Mouse (Mus musculus): ENCODE results near the gene Rock2.

The Rock2 gene

DNA sequence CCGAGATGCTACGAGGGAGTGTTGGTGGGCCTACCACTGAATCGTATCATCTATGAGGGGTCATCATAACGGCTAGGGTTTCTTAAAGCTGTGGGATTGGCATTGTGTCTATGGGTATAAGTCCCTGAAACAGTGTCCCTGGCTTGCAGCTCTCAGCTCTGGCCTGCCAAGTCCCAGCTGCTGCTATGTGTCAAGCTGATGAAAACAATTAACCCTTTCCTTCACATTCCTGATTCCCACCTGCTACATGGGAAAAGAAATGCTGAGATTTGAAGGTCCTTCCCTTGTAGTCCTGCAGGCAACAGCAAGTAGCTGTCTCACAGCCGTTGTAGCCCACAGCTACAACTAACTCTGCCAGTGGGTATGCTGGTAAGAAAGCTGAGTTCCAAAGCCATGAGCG is 8.3 kb upstream of the Rock2 start:
- CTCF ChIA-PET, result interaction anchor here in 2 of 4 experiments (0.5 to 0.6 kb wide), 2 partner anchors 143 to 447 kb away, joined by 3 read pairs; no protein-coding TSS in a partner anchor
- POLR2A ChIA-PET, result interaction anchor here in 2 of 4 experiments (0.9 to 1.4 kb wide), 2 partner anchors 9 to 10 kb away, joined by 3 read pairs; no protein-coding TSS in a partner anchor

DNA sequence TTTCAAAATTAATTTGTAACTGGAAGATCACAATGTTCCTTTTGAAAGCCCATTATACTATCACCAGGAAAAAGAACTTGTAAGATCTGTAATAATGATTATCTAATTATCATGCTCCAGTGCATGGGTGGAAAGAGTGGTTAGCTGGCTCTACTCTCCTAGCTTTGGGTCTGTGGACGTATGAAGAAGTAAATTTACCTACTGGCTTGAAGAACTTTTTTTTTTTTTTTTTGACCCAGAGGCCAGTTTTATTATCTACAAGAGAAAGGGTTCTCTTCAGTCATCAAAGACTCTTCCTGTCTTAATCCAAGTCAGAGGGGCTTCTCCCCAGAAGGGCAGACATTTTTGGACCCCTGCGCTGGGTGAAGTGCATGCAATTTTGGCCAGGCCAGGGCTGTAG is 1.7 kb upstream of the Rock2 start:
- ChIA-PET POLR2A (interaction anchor here in 3 of 4 experiments (0.7 to 7.0 kb wide), 20 partner anchors 9 to 75 kb away, joined by 3 to 67 read pairs (median 6); no protein-coding TSS in a partner anchor), CTCF (interaction anchor here in 1 of 4 experiments (1.2 to 1.6 kb wide), 2 partner anchors 25 to 66 kb away, joined by 3 to 4 read pairs; no protein-coding TSS in a partner anchor)

DNA sequence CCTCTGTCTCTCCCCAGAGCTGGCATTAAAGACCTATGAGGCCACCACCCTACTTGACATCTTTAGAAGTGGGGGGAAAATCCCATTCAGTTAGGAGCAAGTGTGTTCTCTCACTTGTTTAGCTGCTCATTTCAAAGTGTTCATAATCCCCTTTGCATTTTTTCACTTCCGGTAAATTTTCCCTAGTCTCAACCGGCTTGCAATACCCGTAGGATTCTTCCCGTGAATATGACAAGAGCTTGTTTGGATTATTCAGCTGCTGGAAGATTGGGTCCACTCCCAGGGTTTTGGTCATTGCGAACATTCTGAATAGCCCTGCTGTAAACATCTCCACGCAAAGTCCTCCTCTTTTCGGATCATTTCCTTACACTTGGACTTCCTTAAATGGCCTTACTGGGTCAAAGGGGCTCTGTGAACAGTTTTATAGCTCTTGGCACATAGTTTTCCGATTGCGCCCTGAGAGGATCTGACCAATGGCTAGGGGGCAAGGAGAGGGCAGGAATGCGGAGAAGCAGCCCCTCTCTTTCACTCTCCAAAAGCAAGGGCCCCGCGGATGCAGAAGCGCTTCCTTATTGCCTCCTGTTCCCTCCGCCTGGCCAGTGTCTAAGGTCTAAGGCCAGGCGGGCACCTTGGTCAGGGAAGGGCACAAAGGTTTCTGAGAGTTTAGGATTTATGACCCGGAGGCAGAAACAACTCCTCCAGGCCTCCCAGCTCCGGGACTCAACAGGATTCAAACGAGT is 869 bp upstream of the Rock2 start:
- POLR2A ChIA-PET, result interaction anchor here in 3 of 4 experiments (0.6 to 7.0 kb wide), 42 partner anchors 8 to 229 kb away, joined by 3 to 67 read pairs (median 4); no protein-coding TSS in a partner anchor
- CTCF ChIA-PET, result interaction anchor here in 2 of 4 experiments (1.0 to 1.6 kb wide), 4 partner anchors 15 to 117 kb away, joined by 3 to 4 read pairs (median 4); no protein-coding TSS in a partner anchor

DNA sequence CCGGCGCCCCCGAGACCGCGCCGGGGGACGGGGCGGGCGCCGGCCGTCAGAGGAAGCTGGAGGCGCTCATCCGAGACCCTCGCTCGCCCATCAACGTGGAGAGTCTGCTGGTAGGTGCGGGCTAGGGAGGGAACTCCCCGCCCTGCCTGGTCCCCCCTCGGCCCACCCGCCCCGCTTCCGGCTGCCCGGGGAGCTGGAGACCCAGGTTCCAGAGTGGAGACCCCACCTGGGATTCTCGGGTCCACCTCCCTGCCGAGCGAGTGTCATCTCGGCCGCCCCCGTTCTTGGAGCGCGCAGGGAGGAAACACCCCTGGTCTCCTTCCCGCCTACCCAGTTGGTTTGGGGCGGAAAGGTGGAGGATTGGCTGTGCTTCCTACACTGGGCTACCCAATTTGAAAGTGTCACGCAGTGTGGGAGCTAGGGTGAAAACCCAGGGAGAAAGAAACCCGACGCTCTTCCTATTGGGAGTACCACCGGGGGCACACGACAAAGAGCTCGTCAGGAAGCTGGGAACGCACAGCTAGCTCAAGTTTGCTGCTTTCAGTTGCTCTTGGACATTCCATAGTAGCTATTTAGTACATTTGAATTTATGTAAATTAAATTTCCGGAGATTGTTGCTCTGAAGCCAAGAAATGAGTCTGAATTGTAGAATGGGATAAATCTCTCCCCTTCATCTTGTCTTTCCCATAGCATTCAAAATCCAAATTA is 680 bp downstream of the Rock2 start:
- CTCF ChIA-PET, result interaction anchor here in 1 of 4 experiments (1.6 kb wide), 1 partner anchor 13 kb away, joined by 3 read pairs; no protein-coding TSS in a partner anchor
- POLR2A ChIA-PET, result interaction anchor here (0.6 to 7.5 kb wide), 48 partner anchors 8 to 1094 kb away, joined by 3 to 67 read pairs (median 4); partner anchors contain the start of genes E2f6 (in 1 of the 4) and Hpcal1 (in 1 of the 4)

DNA sequence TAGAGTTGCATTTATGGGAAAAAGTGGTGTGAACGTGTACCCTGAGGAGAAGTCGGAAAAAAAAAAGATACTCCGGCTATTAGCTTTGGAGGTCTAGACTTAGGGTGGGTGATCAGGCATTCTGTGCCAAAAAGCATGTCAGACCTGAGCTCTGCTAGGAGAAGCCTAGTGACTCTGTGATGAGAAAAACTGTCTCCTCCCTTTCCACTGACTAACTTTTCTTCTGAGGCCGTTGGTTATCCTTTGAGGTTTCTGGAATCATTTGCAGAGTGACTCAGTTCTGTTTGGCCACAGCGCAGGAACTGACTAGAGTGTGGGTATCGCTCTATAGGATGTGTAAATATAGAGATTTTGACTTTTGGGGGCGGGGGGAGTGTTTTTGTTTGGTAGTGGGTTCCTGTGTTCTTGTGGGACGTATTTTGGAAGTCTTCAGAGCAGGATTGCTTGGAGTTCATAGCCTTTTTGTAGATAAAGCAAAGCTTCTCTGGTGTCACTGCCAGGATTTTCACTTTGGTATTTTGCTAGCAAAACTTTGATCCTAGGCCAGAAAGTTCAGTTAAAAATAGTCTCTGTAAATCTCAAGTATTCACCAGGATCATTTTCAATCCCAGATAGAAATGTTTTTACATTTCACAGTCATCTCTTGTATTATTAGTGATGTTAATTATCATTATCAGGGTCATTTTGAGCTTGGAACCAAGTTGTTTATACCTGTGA is 1.5 kb downstream of the Rock2 start:
- ChIA-PET POLR2A (interaction anchor here (0.6 to 7.5 kb wide), 38 partner anchors 8 to 794 kb away, joined by 3 to 67 read pairs (median 4); partner anchors contain the start of genes E2f6 (in 1 of the 4) and Hpcal1 (in 1 of the 4)), CTCF (interaction anchor here in 1 of 4 experiments (0.7 kb wide), 1 partner anchor 333 kb away, joined by 4 read pairs; no protein-coding TSS in a partner anchor)

DNA sequence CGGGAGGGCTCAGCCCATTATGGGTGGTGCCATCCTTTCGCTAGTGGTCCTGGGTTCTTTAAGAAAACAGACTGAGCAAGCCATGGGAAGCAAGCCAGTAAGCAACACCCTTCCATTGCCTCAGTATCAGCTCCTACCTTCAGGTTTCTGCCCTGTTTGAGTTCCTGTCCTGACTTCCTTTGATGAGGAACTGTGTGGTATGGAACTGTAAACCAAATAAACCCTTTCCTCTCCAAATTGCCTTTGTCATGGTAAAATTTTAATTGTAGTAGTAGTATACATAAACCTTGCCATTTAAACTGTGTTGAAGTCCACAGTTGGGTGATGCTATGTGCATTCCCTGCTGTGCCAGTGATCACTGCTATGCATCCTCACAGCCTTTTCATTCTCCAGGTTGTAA is 2.5 kb downstream of the Rock2 start:
- CTCF ChIA-PET, result interaction anchor here in 1 of 4 experiments (0.6 kb wide), 1 partner anchor 57 kb away, joined by 11 read pairs; no protein-coding TSS in a partner anchor
- POLR2A ChIA-PET, result interaction anchor here in 3 of 4 experiments (0.6 to 7.5 kb wide), 10 partner anchors 12 to 93 kb away, joined by 3 to 67 read pairs (median 6); no protein-coding TSS in a partner anchor

DNA sequence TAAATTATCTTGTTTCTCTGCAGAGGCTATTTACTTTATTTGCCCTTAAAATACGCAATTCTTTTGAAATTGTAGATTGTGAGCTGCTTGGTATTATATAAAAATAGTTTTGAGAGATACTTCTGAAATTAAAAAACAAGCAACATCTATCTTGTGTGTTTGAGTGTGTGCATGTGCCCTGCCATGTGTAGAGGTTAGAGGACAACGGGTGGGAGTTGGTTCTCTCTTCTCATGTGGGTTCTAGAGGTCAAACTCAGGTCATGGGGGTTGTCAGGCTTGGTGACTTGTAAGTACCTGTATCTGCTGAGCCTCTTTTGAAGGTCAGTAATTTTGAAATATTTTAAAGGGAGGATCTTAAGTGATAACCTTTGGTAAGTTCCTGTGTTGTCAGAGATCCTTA is 3.5 kb downstream of the Rock2 start:
- ChIA-PET CTCF (no interaction called here), POLR2A (interaction anchor here in 1 of 4 experiments (0.9 to 7.5 kb wide), 4 partner anchors 11 to 92 kb away, joined by 3 to 41 read pairs (median 3); no protein-coding TSS in a partner anchor)

DNA sequence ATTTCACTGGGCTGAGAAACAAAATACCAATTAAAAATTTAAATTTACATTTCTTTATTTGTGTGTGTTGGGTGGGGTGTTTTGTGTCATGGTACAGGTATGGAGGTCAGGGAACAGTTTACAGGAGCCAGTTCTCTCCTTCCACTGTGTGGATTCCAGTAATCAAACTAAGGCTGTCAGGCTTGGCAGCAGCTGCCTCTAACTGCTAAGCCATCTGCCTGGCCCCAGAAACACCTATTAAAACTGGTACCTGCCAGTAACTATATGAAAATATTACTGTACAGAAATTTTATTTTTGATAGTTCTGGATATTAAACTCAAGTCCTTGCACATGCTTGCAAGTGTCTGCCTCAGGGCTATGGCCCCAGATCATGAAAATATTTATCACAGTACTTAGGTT is 4.1 kb downstream of the Rock2 start:
- ChIA-PET POLR2A (interaction anchor here in 1 of 4 experiments (7.5 kb wide), 1 partner anchor 11 kb away, joined by 41 read pairs; no protein-coding TSS in a partner anchor), CTCF (no interaction called here)

DNA sequence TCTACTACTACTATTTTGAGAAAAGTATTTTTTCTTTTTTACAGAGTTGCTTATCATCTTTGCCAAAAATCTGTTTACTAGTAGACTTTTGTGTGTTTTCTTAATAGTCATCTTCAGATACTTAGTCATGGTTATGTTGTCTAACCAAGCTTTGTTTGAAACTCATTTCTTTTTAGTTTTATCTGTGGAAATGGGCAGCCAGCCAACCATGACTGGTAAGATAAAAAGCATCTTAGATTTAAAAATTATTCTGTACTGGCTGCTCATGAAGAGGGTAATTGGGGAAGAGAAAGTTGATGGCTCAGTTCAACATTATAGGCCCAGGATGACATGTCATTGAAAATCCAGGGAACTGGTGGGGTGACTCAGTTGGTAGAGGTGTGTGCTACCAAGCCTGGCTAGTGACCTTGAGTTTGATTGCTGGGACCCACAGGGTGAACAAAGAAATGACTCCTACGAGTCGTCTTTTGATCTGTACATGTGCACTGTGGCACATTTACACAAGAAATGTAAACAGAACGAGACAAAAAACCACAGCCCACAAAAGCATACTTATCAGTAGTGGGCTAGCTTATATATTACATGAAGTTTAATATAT is 6.0 kb downstream of the Rock2 start:
- ChIA-PET CTCF (no interaction called here), POLR2A (interaction anchor here in 2 of 4 experiments (1.0 to 7.5 kb wide), 5 partner anchors 9 to 99 kb away, joined by 3 to 41 read pairs (median 4); no protein-coding TSS in a partner anchor)

DNA sequence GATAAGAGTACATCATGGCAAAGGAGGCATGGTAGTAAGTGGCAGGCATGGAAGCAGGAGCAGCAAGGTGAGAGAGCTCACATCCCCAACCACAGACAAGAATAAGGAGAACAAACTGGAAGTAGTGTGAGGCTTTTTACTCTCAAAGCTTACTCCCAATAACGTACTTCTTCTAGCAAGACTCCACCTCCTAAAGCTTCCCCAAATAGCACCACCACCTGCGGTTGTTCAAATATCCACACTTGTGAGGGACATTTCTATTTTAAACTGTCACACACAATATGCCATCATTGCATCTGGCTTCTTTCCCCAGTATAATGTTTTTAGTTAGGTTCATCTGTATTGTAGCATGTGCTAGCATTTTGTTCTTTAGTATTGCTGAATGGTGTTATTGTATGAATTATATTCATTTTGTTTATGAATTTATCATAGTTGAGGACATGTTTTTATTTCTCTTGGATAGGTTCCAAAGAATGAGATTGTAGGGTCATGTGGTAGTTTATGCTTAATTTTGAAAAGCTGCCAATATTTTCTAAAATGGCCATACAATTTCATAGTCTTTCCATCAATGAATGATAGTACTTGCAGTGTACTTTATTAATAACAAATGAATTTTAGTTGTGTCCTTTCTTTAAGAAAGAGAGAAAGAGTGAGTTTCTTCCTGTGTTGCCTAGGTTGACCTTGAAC is 9.4 kb downstream of the Rock2 start:
- ChIA-PET POLR2A (interaction anchor here in 3 of 4 experiments (0.7 to 2.5 kb wide), 9 partner anchors 9 to 107 kb away, joined by 3 to 12 read pairs (median 7); partner anchors contain the start of genes 2410004P03Rik (in 1 of the 3) and Rock2 (in 1 of the 3)), CTCF (interaction anchor here in 1 of 4 experiments (0.7 kb wide), 1 partner anchor 466 kb away, joined by 3 read pairs; no protein-coding TSS in a partner anchor)

DNA sequence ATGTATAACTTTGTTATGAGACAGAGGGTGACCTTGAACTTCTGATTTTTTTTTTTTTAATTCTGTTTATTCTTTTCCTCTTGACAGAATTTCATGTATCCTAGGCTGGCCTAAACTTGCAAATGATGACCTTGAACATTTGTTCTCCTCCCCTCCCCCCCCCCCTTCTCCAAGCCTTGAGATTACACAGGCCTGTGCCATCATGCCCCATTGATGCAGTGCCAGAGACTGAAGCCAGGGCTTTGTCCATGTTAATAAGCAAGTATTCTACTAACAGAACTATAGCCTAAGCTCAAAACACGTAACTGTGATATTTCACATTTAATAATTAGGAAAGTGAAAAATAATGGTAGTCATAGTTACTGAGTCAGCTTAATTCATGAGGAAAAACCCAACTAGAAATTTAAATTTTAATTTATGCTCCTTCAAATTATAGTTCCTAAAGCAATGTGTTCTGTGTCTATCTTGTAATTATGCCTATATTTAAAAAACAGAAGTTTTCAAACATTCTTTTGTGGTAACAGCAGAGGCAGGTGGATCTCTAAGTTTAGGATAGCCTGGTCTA is 12.7 kb downstream of the Rock2 start:
- CTCF ChIA-PET, result no interaction called here
- POLR2A ChIA-PET, result interaction anchor here in 2 of 4 experiments (1.2 to 5.1 kb wide), 2 partner anchors 9 to 12 kb away, joined by 4 to 41 read pairs; no protein-coding TSS in a partner anchor

DNA sequence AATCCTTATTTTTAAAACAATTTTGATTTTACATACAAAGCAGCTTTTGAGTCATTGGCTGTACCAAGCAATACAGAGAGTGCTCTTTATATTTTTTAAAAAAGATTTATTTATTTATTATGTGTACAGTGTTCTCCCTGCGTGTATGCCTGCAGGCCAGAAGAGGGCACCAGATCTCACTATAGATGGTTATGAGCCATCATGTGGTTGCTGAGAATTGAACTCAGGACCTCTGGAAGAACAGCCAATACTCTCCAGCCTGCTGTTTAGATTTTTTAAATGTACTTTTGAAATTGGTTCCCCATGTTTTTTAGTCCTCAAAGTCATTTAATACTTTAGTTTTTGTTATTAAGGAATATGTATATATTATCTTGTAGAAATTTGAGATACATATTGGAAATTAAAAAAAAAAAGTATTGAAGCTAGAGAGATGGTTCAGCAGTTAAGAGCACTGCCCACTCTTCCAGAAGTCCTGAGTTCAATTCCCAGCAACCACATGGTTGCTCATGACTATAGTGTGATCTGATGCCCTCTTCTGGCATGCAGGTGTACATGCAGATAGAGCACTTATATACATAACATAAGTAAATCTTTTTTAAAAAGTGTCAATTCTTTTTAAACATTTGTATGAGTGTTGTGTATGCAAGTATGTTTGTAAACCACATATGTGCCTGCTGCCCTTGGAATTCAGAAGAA is 13.4 kb downstream of the Rock2 start:
- POLR2A ChIA-PET, result interaction anchor here in 2 of 4 experiments (1.2 to 5.1 kb wide), 4 partner anchors 9 to 189 kb away, joined by 3 to 41 read pairs (median 4); no protein-coding TSS in a partner anchor

DNA sequence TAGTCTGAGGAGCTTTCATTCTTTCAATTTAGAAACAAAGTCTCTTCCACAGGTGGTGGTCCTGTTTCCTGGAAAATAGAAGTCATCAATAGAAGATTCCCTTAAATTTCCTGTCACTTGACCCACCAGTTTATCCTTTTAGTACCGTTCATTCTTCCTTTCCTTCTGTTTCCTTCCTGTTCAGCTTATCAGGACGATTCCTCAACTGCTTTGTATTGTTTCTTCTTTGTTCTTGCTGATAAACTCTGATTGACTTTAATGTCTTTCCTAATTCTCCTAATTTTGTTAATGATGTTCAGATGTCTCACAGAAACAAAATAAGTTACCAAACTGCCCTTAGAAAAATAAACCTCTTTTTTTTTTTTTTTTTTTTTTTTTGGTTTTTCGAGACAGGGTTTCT is 16.8 kb downstream of the Rock2 start:
- POLR2A ChIA-PET, result interaction anchor here in 3 of 4 experiments (0.7 to 5.1 kb wide), 11 partner anchors 8 to 28 kb away, joined by 3 to 41 read pairs (median 4); partner anchors contain the start of gene Rock2 (in 2 of the 3)
- CTCF ChIA-PET, result interaction anchor here in 2 of 4 experiments (0.6 to 1.0 kb wide), 6 partner anchors 47 to 511 kb away, joined by 3 to 5 read pairs (median 4); no protein-coding TSS in a partner anchor

More for the DNA sequence above, 13.4 kb downstream of the Rock2 start:
- CTCF ChIA-PET, result interaction anchor here in 1 of 4 experiments (0.9 kb wide), 1 partner anchor 13 kb away, joined by 3 read pairs; the partner anchor contains the start of gene Rock2

DNA sequence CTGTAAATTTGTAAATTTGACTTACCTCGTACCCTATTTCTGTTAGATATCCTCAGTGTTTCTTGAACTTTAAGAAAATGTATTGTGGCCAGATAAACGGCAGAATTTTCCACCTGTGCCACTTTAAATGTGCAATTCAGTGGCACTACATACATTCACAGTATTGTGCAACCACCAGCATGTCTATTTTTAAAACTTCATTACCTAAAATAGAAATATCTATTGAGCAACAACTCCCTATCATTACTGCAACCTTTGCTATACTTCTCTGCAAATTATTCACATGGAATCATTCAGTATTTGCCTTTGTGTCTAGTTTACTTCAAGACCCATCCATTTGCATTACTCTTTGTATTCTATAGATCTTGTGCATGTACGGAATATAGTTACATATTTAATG is 17.9 kb downstream of the Rock2 start:
- ChIA-PET POLR2A (no interaction called here), CTCF (no interaction called here)

DNA sequence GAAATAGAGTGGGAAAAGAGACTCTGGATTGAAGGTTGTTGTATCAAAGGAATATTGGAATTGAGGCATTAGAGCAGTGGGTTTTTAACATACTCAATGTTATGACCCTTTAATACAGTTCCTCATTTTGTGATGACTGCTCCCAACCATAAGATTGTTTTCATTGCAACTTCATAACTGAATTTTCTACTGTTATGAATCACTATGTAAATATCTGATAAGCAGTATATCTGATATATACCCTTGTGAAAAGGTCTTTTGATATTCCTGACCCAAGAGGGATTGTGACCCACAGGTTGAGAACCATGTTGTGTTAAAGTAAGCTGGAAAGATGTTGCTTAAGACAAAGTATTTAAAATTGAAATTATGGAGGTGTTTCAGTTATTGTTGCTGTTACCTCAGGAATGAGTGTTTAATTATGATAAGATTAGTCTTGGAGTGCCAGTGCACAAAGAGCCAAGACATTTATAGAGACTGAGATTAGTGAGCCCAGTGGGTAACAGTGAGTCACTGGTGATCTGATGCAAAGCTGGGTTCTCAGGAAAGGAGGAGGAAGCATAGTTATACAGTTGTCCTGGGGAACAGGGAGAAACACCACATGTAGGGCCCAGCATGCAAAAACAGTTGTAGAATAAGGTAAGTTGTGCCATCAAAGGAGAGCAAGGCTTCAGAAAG is 25.6 kb downstream of the Rock2 start:
- CTCF ChIA-PET, result interaction anchor here in 1 of 4 experiments (0.6 kb wide), 1 partner anchor 88 kb away, joined by 5 read pairs; no protein-coding TSS in a partner anchor
- POLR2A ChIA-PET, result interaction anchor here in 2 of 4 experiments (0.6 to 0.7 kb wide), 2 partner anchors 15 to 60 kb away, joined by 3 to 4 read pairs; no protein-coding TSS in a partner anchor
